Mouse (Mus musculus) right cerebral cortex, adult 2 months (tissue): ENCODE data around the gene Rptor.
"Not testable (repeated sequence)": the region's sequence is repeated elsewhere in the genome, so short reads cannot be mapped to it uniquely, and the experiment has no call there.

Source experiments
- DNase-seq, 2 experiments: peaks; one replicate each; pipeline ENCODE4 v3.0.0; 2021 to 2022; ENCODE audit warnings: low spot score in 2 of 2

Rptor gene

GRCm38 (mm10) chr11:119650456-119650855, 47.8 kb downstream of the Rptor start:
- no peak for DNase-seq

GRCm38 (mm10) chr11:119653336-119653735, 50.6 kb downstream of the Rptor start:
- DNase-seq = no peak

- no peak for DNase-seq
Measured at GRCm38 (mm10) chr11:119657534-119657933, 54.8 kb downstream of the Rptor start.

- DNase-seq = no peak
Measured at GRCm38 (mm10) chr11:119659296-119659695, 56.6 kb downstream of the Rptor start.

- DNase-seq = not testable (repeated sequence)
Measured at GRCm38 (mm10) chr11:119661479-119661878, 58.8 kb downstream of the Rptor start.

GRCm38 (mm10) chr11:119663876-119664275, 61.2 kb downstream of the Rptor start:
- DNase-seq = no peak

- DNase-seq = no peak
Measured at GRCm38 (mm10) chr11:119664678-119665307, 62.1 kb downstream of the Rptor start.

GRCm38 (mm10) chr11:119665308-119665702, 62.6 kb downstream of the Rptor start:
- no peak for DNase-seq

GRCm38 (mm10) chr11:119666567-119667108, 63.9 kb downstream of the Rptor start:
- DNase-seq = no peak

- DNase-seq = no peak
Measured at GRCm38 (mm10) chr11:119670690-119671666, 68.3 kb downstream of the Rptor start.

- no peak for DNase-seq
Measured at GRCm38 (mm10) chr11:119672041-119672440, 69.3 kb downstream of the Rptor start.

GRCm38 (mm10) chr11:119672775-119673174, 70.1 kb downstream of the Rptor start:
- no peak for DNase-seq

GRCm38 (mm10) chr11:119674835-119675234, 72.1 kb downstream of the Rptor start:
- DNase-seq = no peak

- no peak for DNase-seq
Measured at GRCm38 (mm10) chr11:119675546-119675945, 72.8 kb downstream of the Rptor start.

- peak in 1 of 2 experiments; percentile 32 for DNase-seq
Measured at GRCm38 (mm10) chr11:119676751-119677411, 74.2 kb downstream of the Rptor start.

- no peak for DNase-seq
Measured at GRCm38 (mm10) chr11:119678427-119678826, 75.7 kb downstream of the Rptor start.

GRCm38 (mm10) chr11:119680735-119681134, 78.0 kb downstream of the Rptor start:
- no peak for DNase-seq

GRCm38 (mm10) chr11:119682285-119682684, 79.6 kb downstream of the Rptor start:
- no peak for DNase-seq

GRCm38 (mm10) chr11:119683796-119684195, 81.1 kb downstream of the Rptor start:
- no peak for DNase-seq

GRCm38 (mm10) chr11:119685477-119685876, 82.8 kb downstream of the Rptor start:
- DNase-seq = peak in 1 of 2 experiments; percentile 42

GRCm38 (mm10) chr11:119685910-119686659, 83.4 kb downstream of the Rptor start:
- DNase-seq = no peak
